Mouse (Mus musculus) cerebellum, adult 11-12 months (tissue): Measurements from ENCODE around the gene Gm44790.

ENCODE experiments used
- DNase-seq: peaks from one replicate; pipeline ENCODE4 v3.0.0; 2022

Gm44790 gene

DNA sequence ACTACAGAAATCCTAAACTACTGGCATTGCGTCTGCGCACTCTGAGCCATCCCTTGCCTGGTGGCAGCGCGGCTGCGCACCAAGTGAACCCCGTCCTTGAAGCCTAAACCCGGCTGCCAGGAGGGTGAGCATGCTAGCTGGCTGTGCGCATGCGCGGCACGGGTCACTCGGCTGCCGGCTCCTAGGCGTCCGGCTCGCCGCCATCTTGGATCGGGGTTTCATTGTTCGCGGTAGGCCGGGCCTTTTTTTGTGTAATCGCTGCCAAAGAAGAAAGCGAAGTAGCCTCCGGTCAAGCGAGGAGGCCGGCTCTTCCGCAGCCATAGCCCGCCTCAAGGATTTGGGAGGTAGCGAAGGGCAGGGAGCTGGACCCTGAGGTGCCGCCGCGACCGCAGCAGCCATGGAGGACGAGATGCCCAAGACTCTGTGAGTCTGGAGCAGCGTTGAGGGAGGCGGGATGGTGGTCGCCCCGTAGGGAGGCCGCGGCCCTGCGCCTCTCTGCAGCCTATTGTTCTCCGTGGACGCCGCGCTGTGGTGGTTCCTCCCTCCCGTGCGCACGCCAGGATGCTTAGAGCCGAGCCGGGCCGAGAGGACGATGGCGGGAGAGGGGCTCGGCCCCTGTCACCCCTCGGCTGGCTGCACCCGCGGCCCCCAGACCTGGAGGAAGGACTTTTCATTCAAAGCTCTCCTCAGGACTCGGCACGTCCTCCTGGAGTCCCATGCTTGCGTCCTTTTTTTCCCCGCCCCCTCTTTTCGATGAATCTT is 22.2 kb upstream of the Gm44790 start, which contains the start of gene Tia1:
Gene Tia1, plus strand, starts transcription at position 120 of the 762 bp plus-strand sequence.
- DNase-seq, result peak; percentile 99

DNA sequence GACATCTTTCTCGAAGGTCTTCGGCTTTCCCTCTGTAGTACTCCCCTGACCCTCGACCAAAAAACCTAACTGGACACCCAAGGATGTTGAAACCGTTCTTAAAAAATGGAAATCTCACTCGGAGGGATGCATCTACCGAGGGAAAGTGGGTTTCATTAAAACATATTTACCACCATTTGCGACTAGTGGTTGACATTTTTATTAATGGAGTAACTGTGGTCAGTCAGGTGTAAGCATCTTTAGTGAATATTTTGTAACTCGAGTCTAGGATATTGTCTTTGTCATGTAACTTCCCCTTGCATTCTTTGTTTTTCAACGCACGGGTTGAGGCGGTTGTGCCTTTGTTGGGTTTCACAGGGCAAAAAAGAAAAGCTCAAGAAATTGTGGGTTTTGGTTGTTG is 21.5 kb upstream of the Gm44790 start:
- no peak for DNase-seq

DNA sequence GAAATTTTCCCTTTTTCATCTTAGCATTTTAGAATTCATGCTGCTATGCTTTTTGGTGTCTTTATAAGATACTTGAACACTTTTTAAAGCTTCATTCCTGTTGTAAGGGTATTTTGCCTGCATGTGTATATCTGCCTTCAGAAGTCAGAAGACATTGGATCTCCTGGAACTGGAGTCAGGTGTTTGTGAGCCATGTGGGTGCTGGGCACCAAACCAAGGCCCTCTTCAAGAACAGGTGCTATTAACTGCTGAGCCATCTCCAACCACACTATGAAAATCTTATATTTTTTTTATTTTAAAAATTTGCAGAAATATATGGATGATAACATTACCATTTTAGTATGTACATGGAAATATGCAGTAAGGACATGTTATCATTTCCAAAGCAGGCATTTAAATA is 20.2 kb upstream of the Gm44790 start:
- no peak for DNase-seq

DNA sequence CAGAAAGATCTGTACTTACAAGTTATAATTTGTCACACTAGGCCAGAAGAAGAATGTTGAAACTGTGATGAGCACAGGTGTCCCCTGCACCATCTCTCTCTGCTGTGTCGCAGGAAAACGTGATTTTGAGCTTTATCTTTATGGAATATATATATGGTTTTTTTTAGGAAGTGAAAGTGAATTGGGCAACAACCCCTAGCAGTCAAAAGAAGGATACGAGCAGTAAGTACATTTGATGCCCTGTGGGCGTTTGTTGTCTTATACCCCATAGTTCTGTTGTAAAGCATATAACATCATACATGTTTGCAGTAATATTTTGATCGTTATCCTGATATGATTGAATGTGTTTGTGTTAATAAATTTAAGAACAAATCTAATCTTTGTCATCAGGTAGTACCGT is 7.7 kb upstream of the Gm44790 start:
- DNase-seq, result no peak

DNA sequence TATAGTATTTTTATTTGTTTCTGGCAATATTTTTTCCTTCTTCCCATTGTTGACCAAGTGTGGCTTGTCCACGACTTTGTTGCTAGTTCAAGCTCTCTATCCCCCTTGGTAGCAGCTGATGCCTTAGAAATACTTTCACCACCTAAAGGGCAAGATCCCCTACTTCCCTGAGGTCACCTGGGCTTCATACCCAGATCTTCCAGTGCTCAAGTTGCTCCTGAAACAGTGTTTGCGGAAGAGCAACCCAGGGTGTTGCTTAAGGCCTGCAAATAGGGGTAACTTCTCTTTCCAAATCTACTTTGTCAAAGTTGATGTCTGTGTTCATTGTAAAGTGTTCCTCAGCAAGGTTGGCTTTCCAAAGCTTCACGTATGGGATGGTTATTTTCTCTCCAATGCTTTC is 7.2 kb upstream of the Gm44790 start:
- DNase-seq, result no peak

DNA sequence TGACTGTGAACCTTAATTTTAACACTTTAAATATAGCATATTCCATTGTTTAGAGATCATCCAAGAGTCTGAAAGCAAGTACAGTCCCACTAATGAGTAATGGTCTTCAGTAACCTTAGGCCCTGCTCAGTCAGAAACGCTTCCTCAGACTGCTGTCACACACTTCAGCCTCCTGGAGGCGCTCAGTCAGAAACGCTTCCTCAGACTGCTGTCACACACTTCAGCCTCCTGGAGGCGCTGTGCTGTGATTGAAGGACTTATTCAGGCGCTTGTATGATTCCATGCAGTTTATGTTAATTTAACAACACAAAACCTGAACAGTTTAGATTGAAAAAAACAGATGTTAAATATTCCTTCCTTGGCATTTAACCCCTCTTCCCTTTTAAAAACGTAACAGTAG is 6.0 kb upstream of the Gm44790 start:
- DNase-seq, result no peak

DNA sequence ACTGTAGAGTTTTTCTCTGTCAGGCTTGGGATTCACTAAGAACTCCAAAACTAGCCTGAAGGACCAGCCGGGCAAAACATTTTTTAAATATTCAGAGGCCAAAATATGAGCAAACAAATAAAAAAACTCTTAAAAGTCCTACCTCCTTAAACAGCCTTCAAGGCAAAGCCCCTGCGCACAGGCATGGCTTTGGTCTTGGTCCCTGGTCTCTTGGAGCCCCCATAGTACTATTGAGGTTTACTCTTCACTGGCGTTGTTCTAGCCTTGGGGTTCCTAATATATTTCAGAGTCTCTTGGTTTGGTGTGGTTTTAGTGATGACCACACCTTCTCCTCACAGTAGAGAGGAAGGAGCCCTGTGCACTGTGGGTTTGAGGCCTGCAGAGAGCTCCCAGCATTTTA is 5.1 kb downstream of the Gm44790 start:
- no peak for DNase-seq

DNA sequence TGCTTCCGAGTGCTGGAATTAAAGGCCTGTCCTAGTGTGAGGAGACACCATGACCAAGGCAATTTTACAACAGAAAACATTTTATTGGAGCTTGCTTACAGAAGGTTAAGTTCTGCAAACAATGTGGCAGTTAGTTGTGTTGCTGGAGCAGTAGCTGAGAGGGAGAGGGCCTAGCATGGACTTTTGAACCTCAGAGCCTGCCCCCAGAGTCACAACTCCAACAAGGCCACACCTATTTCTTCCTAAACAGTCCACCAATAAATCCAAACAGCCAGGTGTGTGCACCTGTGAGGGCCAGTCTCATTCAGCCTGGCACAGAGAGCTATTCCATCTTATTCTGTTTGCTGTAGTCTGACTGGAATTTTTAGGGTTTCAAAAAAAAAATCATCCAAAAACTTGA is 7.2 kb downstream of the Gm44790 start:
- no peak for DNase-seq

DNA sequence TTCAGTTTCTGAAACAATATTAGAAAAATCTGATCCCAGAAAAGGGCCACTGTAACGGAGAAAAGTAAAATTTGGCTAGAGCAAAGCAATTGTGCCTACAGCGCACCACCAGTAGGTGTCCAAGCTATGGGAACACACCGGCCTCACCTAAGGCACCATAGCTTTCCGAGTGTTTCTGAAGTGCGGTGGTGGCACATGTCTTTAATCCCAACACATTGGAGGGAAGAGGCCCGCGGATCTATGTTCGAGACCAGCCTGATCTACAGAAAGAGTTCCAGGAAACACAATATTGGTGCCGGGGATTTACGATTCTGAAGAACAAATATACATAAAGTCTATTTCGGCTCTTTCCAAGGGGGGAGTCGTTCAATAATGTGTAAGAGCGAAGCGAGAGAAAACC is 11.3 kb downstream of the Gm44790 start:
- DNase-seq, result peak; percentile 50

DNA sequence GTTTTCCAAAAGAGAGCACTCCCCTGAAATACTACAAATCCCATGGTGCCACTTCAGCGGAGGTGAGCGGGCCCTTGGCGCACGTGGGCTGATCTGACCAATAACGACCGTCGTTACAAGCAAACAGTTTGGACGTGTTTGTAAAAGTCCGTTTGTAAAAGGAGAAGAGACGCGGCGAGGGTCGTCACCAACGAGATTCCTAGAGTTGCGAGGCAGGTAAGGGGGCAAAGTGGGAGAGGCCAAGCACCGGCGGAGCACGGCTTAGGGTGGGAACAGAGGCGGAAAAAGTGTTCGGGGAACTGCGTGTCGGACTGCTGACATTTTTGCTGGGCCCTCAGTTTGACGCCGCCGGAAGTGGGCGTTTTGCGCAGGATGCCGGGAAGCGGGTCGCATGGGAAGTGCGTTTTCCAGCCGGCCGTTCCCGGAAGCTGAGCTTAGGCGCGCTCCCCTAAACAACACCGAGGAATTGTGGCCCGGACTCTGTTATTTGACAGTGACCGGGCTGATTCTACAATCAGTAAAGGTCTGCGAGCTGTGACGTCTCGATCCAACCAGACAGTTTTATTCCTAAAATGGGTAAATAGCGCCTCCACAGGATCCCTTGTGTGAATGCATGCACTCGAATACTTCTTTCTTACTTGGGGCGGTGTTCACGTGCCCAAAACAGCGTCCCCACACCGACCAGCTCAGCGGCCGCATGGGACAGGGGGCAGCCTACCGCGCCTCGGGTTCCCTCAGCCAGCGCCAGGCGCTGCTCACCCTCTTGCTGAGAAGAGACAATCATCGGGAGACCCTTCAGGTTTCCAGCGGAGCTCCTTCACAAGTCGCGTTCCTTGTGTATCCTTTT is 12.0 kb downstream of the Gm44790 start, which contains the start of gene C87436:
Gene C87436, plus strand, starts transcription at position 103 of the 847 bp plus-strand sequence.
- peak; percentile 93 for DNase-seq

DNA sequence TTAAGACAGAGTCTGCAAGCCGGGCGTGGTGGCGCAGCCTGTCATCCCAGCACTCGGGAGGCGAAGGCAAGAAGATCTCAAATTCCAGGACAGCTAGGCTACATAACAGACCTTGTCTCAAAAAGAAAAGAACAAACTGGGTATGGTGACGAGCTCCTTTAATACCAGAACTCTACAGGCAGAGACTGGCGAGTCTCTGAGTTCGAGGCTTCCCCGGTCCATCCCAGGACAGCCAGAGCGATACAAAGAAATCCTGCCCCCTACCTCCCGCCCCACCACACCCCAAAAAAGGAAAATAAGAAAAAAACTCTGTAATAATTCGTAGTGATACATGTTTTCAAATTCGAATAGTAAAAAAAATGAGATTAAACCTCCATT is 12.7 kb downstream of the Gm44790 start:
- DNase-seq, result no peak

DNA sequence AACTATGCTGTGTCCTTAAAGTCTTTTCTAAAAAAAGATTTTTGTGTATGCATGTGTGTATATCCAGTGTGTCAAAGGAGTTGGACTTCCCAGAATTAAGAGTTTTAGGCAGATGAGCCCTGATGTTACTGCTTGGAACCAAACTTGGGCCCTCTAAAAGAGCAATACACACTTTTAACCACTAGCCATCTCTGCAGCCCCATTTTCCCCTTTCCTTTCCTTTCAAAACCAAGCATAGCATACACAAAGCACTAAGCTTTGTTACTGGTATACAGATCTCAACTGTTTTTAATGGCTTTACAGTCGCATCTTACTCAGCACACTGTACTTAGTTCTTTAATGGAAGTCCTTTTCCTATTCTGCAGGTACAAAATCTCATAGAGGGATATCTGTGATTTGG is 13.1 kb downstream of the Gm44790 start:
- DNase-seq, result no peak

DNA sequence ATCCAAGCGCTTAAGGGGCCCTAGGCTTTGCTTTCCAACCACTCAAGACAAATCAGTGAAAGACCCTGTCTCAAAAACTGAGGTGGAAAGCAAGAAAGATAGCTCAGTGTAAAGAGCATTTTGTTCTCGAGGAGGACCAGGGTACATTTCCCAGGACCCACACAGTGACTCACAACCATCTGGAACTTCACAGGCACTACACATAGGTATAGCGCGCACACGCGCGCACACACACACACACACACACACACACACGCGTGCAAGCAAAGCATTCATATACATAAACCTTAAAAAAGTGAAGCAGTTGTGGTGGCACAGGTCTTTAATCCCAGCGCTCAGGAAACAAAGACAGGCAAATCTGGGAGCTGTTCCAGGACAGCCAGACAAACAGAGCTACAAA is 15.1 kb downstream of the Gm44790 start:
- no peak for DNase-seq

DNA sequence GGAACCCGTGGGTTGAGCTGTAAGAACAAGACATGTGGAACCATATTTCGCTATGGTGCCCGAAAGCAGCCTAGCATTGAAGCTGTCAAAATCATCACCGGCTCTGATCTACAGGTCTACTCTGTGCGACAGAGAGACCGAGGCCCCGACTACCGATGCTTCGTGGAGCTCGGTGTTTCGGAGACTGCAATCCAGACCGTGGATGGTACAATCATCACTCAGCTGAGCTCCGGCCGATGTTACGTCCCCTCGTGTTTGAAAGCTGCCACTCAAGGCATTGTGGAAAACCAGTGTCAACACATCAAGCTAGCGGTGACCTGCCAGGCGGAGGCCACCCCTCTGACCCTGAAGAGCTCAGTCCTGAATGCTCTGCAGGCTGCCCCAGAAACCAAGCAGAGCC is 19.1 kb downstream of the Gm44790 start:
- DNase-seq, result no peak

DNA sequence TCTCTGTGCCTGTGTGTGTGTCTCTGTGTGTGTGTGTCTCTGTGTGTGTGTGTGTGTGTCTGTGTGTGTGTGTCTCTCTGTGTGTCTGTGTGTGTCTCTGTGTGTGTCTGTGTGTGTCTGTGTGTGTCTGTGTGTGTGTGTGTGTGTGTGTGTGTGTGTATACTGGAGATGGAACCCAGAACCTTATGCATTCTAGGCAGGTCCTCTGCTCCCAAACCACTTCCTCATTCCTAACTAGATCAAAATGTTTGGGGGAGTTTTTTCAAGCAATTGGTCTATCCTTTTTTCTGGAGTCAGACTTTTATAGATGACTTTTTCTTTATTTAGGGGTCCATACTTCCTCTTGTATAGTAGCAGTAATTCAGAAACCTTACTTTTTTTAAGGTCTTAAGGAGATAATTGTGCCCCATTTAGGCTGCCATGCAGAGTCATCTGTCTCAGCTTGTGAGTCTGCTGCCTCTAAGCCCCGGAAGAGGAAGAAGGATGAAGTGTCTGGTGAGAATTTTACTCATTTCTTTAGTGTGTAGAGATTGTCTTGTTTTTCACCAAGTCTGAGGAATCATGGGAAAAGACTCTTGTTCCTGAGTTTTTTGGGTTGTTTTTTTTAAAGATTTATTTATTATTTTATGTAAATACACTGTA is 20.6 kb downstream of the Gm44790 start:
- no peak for DNase-seq

DNA sequence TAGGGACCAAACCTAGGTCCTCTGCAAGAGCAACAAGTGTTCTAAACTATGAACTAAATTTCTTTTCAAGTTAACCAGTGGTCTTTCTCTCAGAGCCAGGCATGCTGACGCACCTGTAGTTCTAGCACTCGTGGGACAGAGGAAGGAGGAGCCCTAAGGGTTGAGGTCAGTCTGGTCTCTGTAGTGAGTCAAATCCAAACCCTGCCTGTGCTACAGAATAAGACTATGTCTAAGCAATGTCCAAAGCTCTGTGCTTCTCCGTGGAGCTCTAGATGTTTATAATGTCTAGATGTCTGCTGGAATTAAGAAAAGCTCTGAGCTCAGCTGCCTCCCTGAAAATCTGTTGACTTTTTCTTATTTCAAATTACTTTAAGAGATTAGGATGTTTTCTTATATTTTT is 30.3 kb downstream of the Gm44790 start:
- DNase-seq, result no peak

DNA sequence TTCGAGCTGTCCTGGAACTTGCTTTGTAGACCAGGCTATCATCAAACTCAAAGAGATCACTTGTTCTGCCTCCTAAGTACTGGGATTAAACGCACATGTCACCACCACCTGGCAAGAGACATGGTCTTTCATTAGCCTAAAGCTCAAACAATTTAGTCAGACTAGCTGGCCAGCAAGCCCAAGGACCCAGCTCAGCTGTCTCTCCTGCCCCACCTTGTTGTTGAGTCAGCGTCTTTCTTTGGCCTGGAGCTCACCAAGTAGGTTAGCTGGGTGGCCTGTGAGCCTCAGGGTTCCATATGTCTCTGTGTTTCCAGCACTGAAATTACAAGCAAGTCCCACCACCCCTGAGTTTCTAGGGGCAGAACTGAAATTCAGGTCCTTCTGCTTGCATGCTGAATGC is 36.6 kb downstream of the Gm44790 start:
- DNase-seq, result no peak

DNA sequence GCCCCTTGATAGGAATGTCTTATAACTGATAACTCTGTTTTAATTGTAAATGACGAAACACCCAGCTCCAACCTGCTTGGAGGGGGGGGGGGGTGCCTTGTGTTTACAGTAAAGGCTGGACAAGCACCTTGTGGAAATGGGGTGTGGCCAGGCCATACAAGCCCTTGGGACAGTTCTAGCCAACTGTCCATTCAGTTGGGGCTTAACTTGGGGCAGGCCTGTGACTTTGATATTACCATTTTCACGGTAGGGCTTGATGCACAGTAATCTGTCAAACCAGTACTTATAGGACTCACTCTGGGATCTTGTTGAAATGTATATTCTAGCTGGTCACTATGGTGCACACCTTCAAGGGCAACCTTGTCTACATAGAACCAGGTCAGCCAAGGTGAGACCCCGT is 44.9 kb downstream of the Gm44790 start:
- DNase-seq, result peak; percentile 55

DNA sequence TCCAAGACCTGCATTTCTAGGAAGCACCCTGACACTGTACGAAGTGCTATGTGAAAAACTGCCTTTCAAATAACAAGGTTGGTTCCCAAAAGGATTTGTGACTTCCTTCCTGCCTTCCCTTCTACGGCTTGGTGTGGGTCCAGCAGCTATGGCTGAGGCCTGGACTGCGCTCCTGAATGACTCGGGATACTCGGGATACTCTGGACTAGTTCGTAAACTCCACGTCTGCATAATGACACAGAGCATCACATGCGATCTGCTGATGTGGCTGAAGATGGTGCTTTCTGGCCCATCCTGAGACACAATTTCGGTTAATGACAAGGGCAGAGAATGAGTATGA is 45.3 kb downstream of the Gm44790 start:
- no peak for DNase-seq

DNA sequence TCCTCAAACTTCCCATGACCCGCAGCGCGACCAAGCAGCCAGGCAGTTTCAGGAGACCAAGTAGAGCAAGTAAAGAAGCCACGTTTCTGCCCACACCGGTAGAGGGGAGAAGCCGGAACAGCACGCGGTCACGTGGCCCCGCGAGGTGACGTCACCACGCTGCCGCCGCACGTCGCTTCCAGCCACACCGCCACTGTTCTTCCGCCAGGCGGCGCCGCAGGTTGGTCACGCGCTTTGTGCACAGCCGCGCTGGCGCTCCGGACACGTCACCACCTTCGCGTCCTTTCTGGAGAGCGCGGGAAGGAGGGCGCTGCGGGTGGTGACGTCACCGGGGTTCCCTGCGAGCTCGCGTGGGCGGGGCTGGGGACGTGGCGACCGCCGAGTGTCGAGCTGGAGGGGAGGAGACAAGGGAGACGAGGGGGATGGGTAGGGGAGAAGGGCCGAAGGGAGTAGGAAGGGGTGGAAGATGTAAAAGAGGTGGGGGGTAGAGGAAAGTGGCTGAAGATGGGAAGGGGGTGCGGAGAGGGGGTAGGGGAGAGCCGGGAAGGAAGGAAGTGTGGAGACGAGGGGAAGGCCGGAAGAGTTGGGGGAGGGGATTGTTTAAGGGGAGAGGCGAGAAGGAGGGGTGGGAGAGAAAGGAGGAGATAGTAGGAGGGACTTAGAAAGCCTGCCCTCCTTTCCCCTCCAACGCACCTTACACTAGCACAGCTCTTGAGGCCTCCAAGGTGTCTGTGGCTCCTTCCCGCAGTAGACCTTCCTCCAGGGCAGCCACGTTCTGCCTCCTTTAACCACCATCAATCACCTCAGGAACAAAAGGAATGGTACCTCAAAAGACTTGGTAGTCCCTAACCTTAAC is 45.9 kb downstream of the Gm44790 start:
- DNase-seq, result peak; percentile 100

DNA sequence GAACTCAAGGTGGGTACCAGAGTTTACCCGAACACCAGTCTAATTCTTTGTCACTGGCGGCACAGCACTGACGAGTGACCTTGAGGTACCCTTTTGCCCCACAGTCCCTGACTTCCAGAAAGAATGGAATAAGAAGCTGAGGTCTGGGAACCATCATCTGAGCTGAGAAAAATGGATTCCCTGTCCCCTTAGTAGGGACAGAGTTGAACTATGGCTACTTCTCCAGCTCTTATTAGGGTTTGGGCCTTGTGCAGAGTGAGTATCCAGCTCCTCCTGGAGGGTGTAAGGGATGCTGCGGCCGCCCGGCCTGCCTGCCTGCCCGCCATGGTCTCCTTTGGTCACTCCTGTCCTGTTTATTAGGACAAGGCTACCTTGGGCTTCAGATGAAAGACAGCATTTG is 46.6 kb downstream of the Gm44790 start:
- no peak for DNase-seq

DNA sequence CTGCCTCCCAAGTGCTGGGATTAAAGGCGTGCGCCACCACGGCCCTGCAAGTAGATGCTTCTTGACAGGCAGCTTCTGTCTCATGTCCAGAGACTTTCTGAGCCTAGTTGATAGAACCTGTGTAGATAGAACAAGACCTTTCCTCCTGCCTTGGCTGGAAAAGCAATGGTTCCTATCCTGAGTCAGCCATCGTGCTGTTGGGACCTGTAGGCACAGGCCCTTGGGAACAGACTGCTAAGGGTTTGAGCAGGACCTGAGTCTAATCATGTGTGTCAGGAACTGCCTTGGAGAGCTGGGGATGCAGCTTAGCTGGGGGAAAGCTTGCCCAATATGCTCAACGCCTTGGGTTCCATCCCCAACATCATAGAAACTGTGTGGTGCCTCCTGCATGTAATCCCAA is 47.6 kb downstream of the Gm44790 start:
- DNase-seq, result no peak

DNA sequence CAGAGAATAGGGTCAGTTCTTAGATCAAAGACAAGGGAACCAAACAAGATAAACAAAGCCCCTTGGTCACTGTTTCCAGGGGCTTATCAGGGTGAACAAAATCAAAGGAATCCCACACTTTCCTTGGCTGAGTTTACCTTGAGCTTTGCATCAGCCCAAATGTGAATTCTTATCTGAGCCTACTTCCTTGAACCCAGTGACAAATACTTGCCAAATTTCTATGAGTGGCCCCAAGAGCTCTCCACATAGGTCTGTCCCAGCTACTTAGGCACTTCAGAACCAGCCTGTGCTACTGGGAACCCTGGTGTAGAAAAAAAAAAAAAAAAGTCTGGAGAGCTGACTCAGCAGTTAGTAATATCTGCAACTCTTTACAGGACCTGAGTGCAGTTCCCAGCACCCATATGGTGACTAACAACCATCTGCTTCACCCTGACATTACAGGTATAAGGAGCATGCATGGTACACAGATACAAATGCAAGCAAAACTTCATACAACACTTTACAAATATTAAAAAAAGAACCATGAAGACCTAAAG is 48.3 kb downstream of the Gm44790 start:
- no peak for DNase-seq
